Mouse (Mus musculus) C2C12 (cell line): Measurements from ENCODE around the gene Dsn1.

ENCODE experiments used
- CEBPB ChIP-seq: IDR thresholded peaks from one replicate; pipeline ENCODE4 v1.6.1; 2011; ENCODE audit warnings: low read depth, mild to moderate bottlenecking, control low read depth, moderate library complexity
- CTCF ChIP-seq: IDR thresholded peaks from one replicate; pipeline ENCODE4 v1.5.1; 2011; ENCODE audit not compliant: control insufficient read depth, insufficient read depth, insufficient read length
- MAX ChIP-seq: IDR thresholded peaks from one replicate; pipeline ENCODE4 v1.6.1; 2011; ENCODE audit warnings: mild to moderate bottlenecking, control low read depth
- MYOG ChIP-seq: IDR thresholded peaks from one replicate; pipeline ENCODE4 v1.6.1; 2011; ENCODE audit not compliant: control insufficient read depth, insufficient read length; ENCODE audit errors: extremely low read depth
- USF1 ChIP-seq: IDR thresholded peaks from one replicate; pipeline ENCODE4 v1.6.1; 2011; ENCODE audit warnings: low read depth, mild to moderate bottlenecking, control low read depth, moderate library complexity

DNA sequence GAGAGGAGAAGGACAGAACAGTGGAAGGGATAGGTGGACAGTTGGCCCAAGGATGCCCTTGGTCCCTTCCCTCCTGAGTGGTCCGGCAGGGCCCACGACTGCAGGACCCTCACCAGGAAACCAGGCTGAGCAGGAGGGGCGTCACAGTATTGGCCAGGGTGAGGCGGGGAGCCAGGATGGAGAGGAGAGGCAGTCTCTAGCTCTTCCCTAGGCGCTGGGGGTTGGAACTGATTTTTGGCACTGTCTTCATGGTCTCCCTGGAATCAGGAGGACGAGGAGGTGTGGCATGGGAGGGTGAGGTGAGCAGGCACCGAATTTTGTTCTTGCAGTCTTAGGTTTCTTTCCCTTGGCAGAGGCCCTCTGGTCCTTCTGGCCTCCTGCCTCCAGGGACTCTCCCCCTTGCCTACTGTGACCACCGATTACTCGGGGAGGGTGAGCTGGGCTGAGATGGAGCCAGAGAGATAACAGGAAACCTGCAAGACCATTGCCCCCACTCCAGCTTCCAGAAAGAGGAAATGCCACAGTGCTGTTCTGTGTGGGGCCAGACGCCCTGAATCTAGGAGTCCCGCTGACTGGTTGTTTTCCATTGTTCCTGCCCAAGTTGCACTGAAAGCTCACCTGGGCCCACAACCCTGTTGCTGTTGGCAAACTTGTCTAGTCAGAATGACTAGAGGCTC is 3.8 kb upstream of the Dsn1 start:
- no peak for TF ChIP-seq CTCF
- TF ChIP-seq USF1 = no peak
- no peak for TF ChIP-seq MAX
- TF ChIP-seq MYOG = no peak
- TF ChIP-seq CEBPB = no peak
